ENCODE assay signal across 9 mouse cellular contexts in the genomic region with DNA sequence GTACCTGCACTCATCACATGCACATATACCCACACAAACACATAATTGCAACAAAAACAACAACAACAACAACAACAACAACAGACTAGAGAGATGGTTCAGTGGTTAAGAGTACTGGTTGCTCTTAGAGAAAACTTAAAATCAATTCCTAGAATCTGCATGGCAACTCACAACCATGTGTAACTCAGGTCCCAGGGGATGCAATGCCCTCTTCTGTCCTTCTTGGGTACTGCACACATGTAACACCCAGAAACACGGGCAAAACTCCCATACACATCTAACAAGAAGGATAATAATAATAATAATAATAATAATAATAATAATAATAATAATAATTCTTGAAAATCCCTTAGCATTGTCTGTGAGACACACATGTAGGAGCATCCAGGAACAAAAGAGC. TPM values are rescaled to one million over a fixed set of nuclear protein-coding genes. Genes with fewer than 3 reads are reported as not detected.
DNase-seq lines count a peak whose midpoint lies in the region; ATAC-seq lines count a peak whose summit lies in the region.
"Had no signal": no experiment of that assay in that cellular context is flagged by ENCODE, and none has a peak within 500 bp of the region (broad histone marks: within the 10 kb centered on the region; RNA-seq: fewer than 3 reads in every experiment).

No protein-coding gene starts in this region.

- H3K9ac ChIP-seq in intestine, embryonic 15.5 days = no peak overlapping the region

- no peak overlapping the region for H3K4me3 ChIP-seq in intestine, embryonic 15.5 days (replicated peaks)

- peak; percentile 78 for ATAC-seq in erythroblast, adult 5-6 weeks (replicated peaks; ENCODE audit: low FRiP score, poor library complexity, severe bottlenecking)
- ATAC-seq in intestine, embryonic 15.5 days = peak; percentile 37; the same call in 1 of the 2 replicates

- 0 out of 2 replicates have a peak, but pooled peaks cover under 1% of the 10 kb centered on the region for H3K4me1 ChIP-seq in intestine, embryonic 15.5 days (replicated peaks)

- no peak overlapping the region for H3K27ac ChIP-seq in intestine, embryonic 15.5 days

- no peak overlapping the region for H3K4me2 ChIP-seq in intestine, embryonic 15.5 days (replicated peaks)

- peak; percentile 71 for DNase-seq in gastrocnemius, adult 18-20 months (ENCODE audit: low spot score)
- DNase-seq in gastrocnemius, postnatal 25 days = no peak
- DNase-seq in 3T3-L1 (ENCODE audit: low read depth, low spot score) = peak; percentile 88
- peak; percentile 50 for DNase-seq in adrenal gland, postnatal 25 days
- DNase-seq in lung, postnatal 10 days = peak; percentile 79
- peak; percentile 46 to 69 for DNase-seq in spleen, postnatal 36 days (ENCODE audit: low spot score in 2 of 2)

- H3K9me3 ChIP-seq in intestine, embryonic 15.5 days = no peaks in the 10 kb centered on the region
- H3K9me3 ChIP-seq: G1E had no signal

- WGBS in intestine, embryonic 15.5 days = 23% methylated on average over 1 of the region's 1 CpGs

- no peaks in the 10 kb centered on the region for H3K36me3 ChIP-seq in intestine, embryonic 15.5 days
- H3K36me3 ChIP-seq: G1E had no signal

- no peaks in the 10 kb centered on the region for H3K27me3 ChIP-seq in intestine, embryonic 15.5 days (replicated peaks)

RNA-seq across cellular contexts. Expression of a gene that starts 5.7 kb away (rescaled TPM):
- 10 to 100 TPM; 17.4 to 20.6 TPM for total RNA-seq in gastrocnemius, adult 18-20 months (2021)
- total RNA-seq in gastrocnemius, postnatal 25 days (2021) = 10 to 100 TPM; 14.3 to 14.5 TPM
- 50.2 and 56.8 TPM in 2 replicates for total RNA-seq in adrenal gland, postnatal 25 days (2021)
- total RNA-seq in erythroblast, adult 5-6 weeks (2015; ENCODE audit: low replicate concordance) = 20.7 and 23.1 TPM in 2 replicates
- total RNA-seq in erythroblast, adult 5-6 weeks (2017; ENCODE audit: low replicate concordance) = 22.9 and 25.4 TPM in 2 replicates
- polyA plus RNA-seq in intestine, embryonic 15.5 days (2015; fragmentation: Nextera tagmentation; extraction: Ambion mirVana) = 68.8 and 73.3 TPM in 2 replicates

RNA-seq across cellular contexts. Expression of a gene that starts 23.6 kb away (rescaled TPM):
- total RNA-seq in gastrocnemius, adult 18-20 months (2021) = 1 to 10 TPM in 1 of 2 experiments, under 1 TPM in 1; 0.40 to 1.6 TPM
- 1 to 10 TPM in 1 of 2 experiments, under 1 TPM in 1; 0.72 to 5.6 TPM for total RNA-seq in gastrocnemius, postnatal 25 days (2021)
- not detected in 2 replicates for total RNA-seq in adrenal gland, postnatal 25 days (2021)
- not detected in 2 replicates for total RNA-seq in erythroblast, adult 5-6 weeks (2015; ENCODE audit: low replicate concordance)
- not detected in 2 replicates for total RNA-seq in erythroblast, adult 5-6 weeks (2017; ENCODE audit: low replicate concordance)
- polyA plus RNA-seq in intestine, embryonic 15.5 days (2015; fragmentation: Nextera tagmentation; extraction: Ambion mirVana) = 1,278 and 1,309 TPM in 2 replicates
- polyA plus RNA-seq: G1E had no signal

RNA-seq across cellular contexts. Expression of a gene that starts 53.6 kb away (rescaled TPM):
- 10 to 100 TPM; 10.9 to 13.4 TPM for total RNA-seq in gastrocnemius, adult 18-20 months (2021)
- total RNA-seq in gastrocnemius, postnatal 25 days (2021) = 10 to 100 TPM; 22.2 to 29.7 TPM
- total RNA-seq in adrenal gland, postnatal 25 days (2021) = 38.5 and 52.6 TPM in 2 replicates
- 29.6 and 35.1 TPM in 2 replicates for total RNA-seq in erythroblast, adult 5-6 weeks (2015; ENCODE audit: low replicate concordance)
- 24.9 and 25.5 TPM in 2 replicates for total RNA-seq in erythroblast, adult 5-6 weeks (2017; ENCODE audit: low replicate concordance)
- polyA plus RNA-seq in intestine, embryonic 15.5 days (2015; fragmentation: Nextera tagmentation; extraction: Ambion mirVana) = 41.8 and 42.8 TPM in 2 replicates
